Mouse (Mus musculus) CD4-positive naive resting alpha-beta T cell, adult 57 days (primary cell): ENCODE data around the gene Lrrc39. TPM values are rescaled to one million over a fixed set of nuclear protein-coding genes. Genes with fewer than 3 reads are reported as not detected.

Source experiments
- total RNA-seq: library from RNA; stranded (reverse); gene quantifications from one replicate; pipeline ENCODE4 v1.2.4, GENCODE M21; 2023

Gene Lrrc39
- total RNA-seq: not detected

GRCm38 (mm10) chr3:116562408-116563094 is at the start of gene Lrrc39:
Lrrc39 (plus strand) TSS chr3:116562973.

GRCm38 (mm10) chr3:116594728-116595602 is 32.2 kb downstream of the Lrrc39 start, which contains the start of gene Sass6:
Sass6 (plus strand) TSS chr3:116594982.

GRCm38 (mm10) chr3:116614295-116614892 is 51.6 kb downstream of the Lrrc39 start, which contains the start of gene Trmt13:
Trmt13 (minus strand) TSS chr3:116614587.

Other genes with a start within 250 kb of the Lrrc39 start
- 22.8 TPM for gene Cdc14a, start 138.9 kb upstream of the Lrrc39 start, total RNA-seq
- 20.4 TPM for gene Rtca, start 54.8 kb upstream of the Lrrc39 start, total RNA-seq
- 11.7 TPM for gene Dbt, start 49.9 kb upstream of the Lrrc39 start, total RNA-seq
- 7.7 TPM for gene Sass6, start 32.0 kb downstream of the Lrrc39 start, total RNA-seq
- 32.4 TPM for gene Trmt13, start 51.6 kb downstream of the Lrrc39 start, total RNA-seq
- 92.9 TPM for gene Mfsd14a, start 99.7 kb downstream of the Lrrc39 start, total RNA-seq
- not detected for gene Gm43191, start 118.3 kb downstream of the Lrrc39 start, total RNA-seq
- 17.8 TPM for gene Slc35a3, start 149.9 kb downstream of the Lrrc39 start, total RNA-seq
- gene Agl, start 245.2 kb downstream of the Lrrc39 start, total RNA-seq: 6.2 TPM